Mouse (Mus musculus) cerebellum, adult 9-11 months (tissue): ENCODE measurements around the gene Aff3.
A peak's percentile ranks its signal among the peaks of the same experiment; 100 is the strongest.

ENCODE experiments used
- DNase-seq: peaks from one replicate; pipeline ENCODE4 v3.0.0; 2022

The Aff3 gene

GRCm38 (mm10) chr1:38428708-38429683, 235.8 kb downstream of the Aff3 start:
- no peak for DNase-seq

- DNase-seq = no peak
These were observed 241.8 kb downstream of the Aff3 start for GRCm38 (mm10) chr1:38422921-38423320.

GRCm38 (mm10) chr1:38419331-38419730, 245.4 kb downstream of the Aff3 start:
- DNase-seq = no peak

GRCm38 (mm10) chr1:38418181-38419032, 246.3 kb downstream of the Aff3 start:
- no peak for DNase-seq

- no peak for DNase-seq
These were observed 247.6 kb downstream of the Aff3 start for GRCm38 (mm10) chr1:38417196-38417595.

- DNase-seq = no peak
These were observed 249.2 kb downstream of the Aff3 start for GRCm38 (mm10) chr1:38415511-38415910.

GRCm38 (mm10) chr1:38411106-38411505, 253.6 kb downstream of the Aff3 start:
- no peak for DNase-seq

- DNase-seq = peak; percentile 13
These were observed 254.3 kb downstream of the Aff3 start for GRCm38 (mm10) chr1:38410457-38410856.

GRCm38 (mm10) chr1:38408241-38408640, 256.5 kb downstream of the Aff3 start:
- no peak for DNase-seq

GRCm38 (mm10) chr1:38403781-38404180, 261.0 kb downstream of the Aff3 start:
- DNase-seq = no peak

GRCm38 (mm10) chr1:38401856-38402255, 262.9 kb downstream of the Aff3 start:
- no peak for DNase-seq

- DNase-seq = no peak
These were observed 265.5 kb downstream of the Aff3 start for GRCm38 (mm10) chr1:38399269-38399668.

GRCm38 (mm10) chr1:38398566-38398965, 266.2 kb downstream of the Aff3 start:
- DNase-seq = no peak

GRCm38 (mm10) chr1:38395194-38395681, 269.5 kb downstream of the Aff3 start:
- no peak for DNase-seq

- DNase-seq = no peak
These were observed 270.3 kb downstream of the Aff3 start for GRCm38 (mm10) chr1:38394493-38394892.

GRCm38 (mm10) chr1:38393516-38393915, 271.2 kb downstream of the Aff3 start:
- no peak for DNase-seq

GRCm38 (mm10) chr1:38392928-38393327, 271.8 kb downstream of the Aff3 start:
- DNase-seq = peak; percentile 21

GRCm38 (mm10) chr1:38390886-38391249, 273.9 kb downstream of the Aff3 start:
- DNase-seq = no peak

GRCm38 (mm10) chr1:38390235-38390885, 274.4 kb downstream of the Aff3 start:
- DNase-seq = no peak

- no peak for DNase-seq
These were observed 275.2 kb downstream of the Aff3 start for GRCm38 (mm10) chr1:38389576-38389975.

GRCm38 (mm10) chr1:38388466-38388865, 276.3 kb downstream of the Aff3 start:
- no peak for DNase-seq

GRCm38 (mm10) chr1:38387438-38387837, 277.3 kb downstream of the Aff3 start:
- DNase-seq = no peak
